Mouse (Mus musculus) ES-Bruce4 (cell line): Measurements from ENCODE around the gene Clk1.

Experiments
- CTCF ChIP-seq: IDR thresholded peaks from one replicate; pipeline ENCODE4 v1.8.1; 2011; ENCODE audit warnings: low read depth, low read length
- EP300 ChIP-seq: IDR thresholded peaks from 2 replicates; pipeline ENCODE4 v1.6.1; 2011; ENCODE audit warnings: low read depth, low read length; ENCODE audit not compliant: insufficient read depth
- POLR2A ChIP-seq: IDR thresholded peaks from one replicate; pipeline ENCODE4 v1.8.1; 2011; ENCODE audit warnings: low read length; ENCODE audit not compliant: insufficient read depth

- no peak for TF ChIP-seq EP300
- TF ChIP-seq POLR2A, result no peak
- no peak for TF ChIP-seq CTCF
Observed at GRCm38 (mm10) chr1:58408141-58408540, 15.7 kb downstream of the Clk1 start.
